Mouse (Mus musculus) midbrain, embryonic 13.5 days (tissue): ENCODE results near the gene Cyba. TPM values are rescaled to one million over a fixed set of nuclear protein-coding genes. Genes with fewer than 3 reads are reported as not detected.
A peak's percentile ranks its signal among the peaks of the same experiment; 100 is the strongest.

Experiments
- ATAC-seq: fragments of 200-750 bp; cut with Nextera tagmentation; 2 replicates; pipeline ENCODE4 v1.8.0; 2017; ENCODE audit warnings: mild to moderate bottlenecking, moderate TSS enrichment, moderate library complexity
- H3K27ac ChIP-seq: fragments of 300-500 bp; sonication (generic); 2 replicates; pipeline ENCODE4 v1.5.1; 2015; ENCODE audit warnings: inconsistent platforms, mild to moderate bottlenecking, moderate library complexity
- H3K27me3 ChIP-seq: fragments of 300-500 bp; sonication (generic); 2 replicates; pipeline ENCODE4 v1.6.1; 2015; ENCODE audit warnings: mild to moderate bottlenecking, inconsistent platforms
- H3K36me3 ChIP-seq: fragments of 300-500 bp; sonication (generic); 2 replicates; pipeline ENCODE4 v1.6.1; 2015; ENCODE audit warnings: mild to moderate bottlenecking, inconsistent platforms
- H3K4me1 ChIP-seq: fragments of 300-500 bp; sonication (generic); replicated peaks from 2 replicates; pipeline ENCODE4 v1.6.1; 2015; ENCODE audit warnings: inconsistent platforms
- H3K4me2 ChIP-seq: fragments of 300-500 bp; sonication (generic); replicated peaks from 2 replicates; pipeline ENCODE4 v1.6.1; 2015; ENCODE audit warnings: moderate library complexity, mild to moderate bottlenecking, inconsistent platforms
- H3K4me3 ChIP-seq: fragments of 300-500 bp; sonication (generic); replicated peaks from 2 replicates; pipeline ENCODE4 v1.5.1; 2015; ENCODE audit warnings: mild to moderate bottlenecking, inconsistent platforms
- H3K9ac ChIP-seq: fragments of 300-500 bp; sonication (generic); replicated peaks from 2 replicates; pipeline ENCODE4 v1.6.1; 2015; ENCODE audit warnings: mild to moderate bottlenecking, inconsistent platforms
- H3K9me3 ChIP-seq: fragments of 300-500 bp; sonication (generic); 2 replicates; pipeline ENCODE4 v1.6.1; 2016; ENCODE audit warnings: mild to moderate bottlenecking, inconsistent platforms
- WGBS: fragments of 180-500 bp; shearing (Covaris S2); methylation state at CpG from one replicate; pipeline ENCODE4 v1.1.7; 2015; 5-methylcytosine and 5-hydroxymethylcytosine counted together
- polyA plus RNA-seq: library from polyadenylated mRNA; unstranded; fragments of >200 nt; fragmentation: Nextera tagmentation; extraction: Ambion mirVana; gene quantifications from 2 replicates; pipeline ENCODE4 v1.2.1, GENCODE M21; 2015

The Cyba gene
- polyA plus RNA-seq, 1 experiment from 2014 or later: 33.8 TPM

DNA sequence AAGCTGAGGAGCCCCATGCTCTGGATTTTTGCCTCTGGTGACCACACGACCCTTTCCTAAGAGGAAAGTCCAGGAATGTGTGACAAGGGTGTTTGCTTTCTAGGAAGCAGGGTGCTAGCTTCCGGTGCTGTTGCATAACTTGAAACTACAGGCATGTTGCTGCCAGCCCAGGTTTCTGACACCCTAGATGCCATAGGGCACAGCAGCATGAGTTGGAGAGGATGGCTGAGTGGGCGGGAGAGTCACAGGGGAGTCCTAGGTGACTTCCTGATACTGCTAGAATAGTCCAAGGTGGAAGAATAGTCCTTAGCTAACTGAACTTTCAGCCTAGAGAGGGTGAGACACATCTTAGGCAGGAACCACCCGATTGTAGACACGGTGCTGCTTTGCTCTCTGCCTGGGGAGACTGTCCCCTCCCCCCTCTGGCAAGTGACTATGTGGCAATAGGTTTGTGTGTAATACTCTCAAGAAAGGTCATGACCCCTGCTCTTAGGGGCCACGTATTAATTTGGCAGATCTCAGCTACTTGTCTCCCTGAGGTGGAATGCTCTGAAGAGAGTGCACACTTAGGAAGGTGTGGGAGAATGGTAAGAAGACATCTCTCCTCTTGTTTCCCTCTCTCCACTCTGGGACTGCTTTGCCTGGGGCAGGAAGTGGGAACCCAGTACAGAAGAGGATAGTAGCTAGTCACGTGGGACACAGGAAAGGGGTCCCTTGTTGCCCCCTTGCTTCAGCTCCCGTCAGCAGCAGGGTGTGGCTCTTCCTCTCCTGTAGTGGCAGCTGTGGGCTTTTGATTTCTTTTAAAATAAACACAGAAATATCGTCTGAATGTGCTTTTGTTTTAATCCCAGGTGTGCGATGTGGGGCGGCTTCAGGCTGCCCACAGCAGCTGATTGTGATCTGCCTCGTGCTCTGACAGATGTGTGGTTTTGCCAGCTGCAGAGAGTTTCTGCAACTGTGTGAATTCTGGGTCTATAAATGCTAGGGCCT lies 31.2 kb upstream of the Cyba start:
- Histone ChIP-seq H3K9ac (no peak overlapping the region), H3K4me3 (no peak overlapping the region), H3K27me3 (peaks cover 46% of the 10 kb centered on the region), H3K36me3 (peaks cover 39% of the 10 kb centered on the region), H3K27ac (no peak overlapping the region), H3K9me3 (no peaks in the 10 kb centered on the region), H3K4me1 (peaks cover 13% of the 10 kb centered on the region), H3K4me2 (no peak overlapping the region)
- no peak for ATAC-seq
- WGBS: 68% methylated on average over 12 of the region's 12 CpGs

DNA sequence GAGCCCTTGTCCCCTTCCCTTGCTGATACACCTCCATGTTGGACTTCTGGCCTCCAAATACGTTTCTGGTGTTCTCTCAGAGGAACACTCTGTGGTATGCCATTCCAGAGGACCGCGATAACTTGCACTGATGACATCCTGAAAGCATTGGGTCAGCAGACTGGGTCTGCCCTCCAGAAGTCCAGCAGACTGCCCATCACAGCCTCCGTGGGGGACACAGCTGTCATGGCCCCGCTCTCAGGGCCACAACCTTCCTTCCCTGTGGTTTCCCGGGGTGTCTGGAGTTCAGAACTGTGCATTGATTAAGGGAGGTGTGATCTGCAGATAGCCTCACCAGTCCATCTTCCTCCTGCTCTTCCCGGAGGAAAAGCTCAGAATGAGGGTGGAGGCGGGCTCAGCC lies 29.8 kb upstream of the Cyba start:
- H3K9ac ChIP-seq: no peak overlapping the region; the same call in 1 of the 2 replicates
- H3K4me2 ChIP-seq: no peak overlapping the region
- peaks cover 25% of the 10 kb centered on the region for H3K36me3 ChIP-seq
- no peak for ATAC-seq
- no peak overlapping the region for H3K4me3 ChIP-seq
- peaks cover 13% of the 10 kb centered on the region for H3K4me1 ChIP-seq
- H3K27me3 ChIP-seq: peaks cover 59% of the 10 kb centered on the region
- H3K9me3 ChIP-seq: no peaks in the 10 kb centered on the region
- WGBS: 68% methylated on average over 8 of the region's 8 CpGs
- H3K27ac ChIP-seq: no peak overlapping the region

GRCm38 (mm10) chr8:122461473-122462148 lies 28.9 kb upstream of the Cyba start:
- Histone ChIP-seq H3K4me1 (peaks cover 13% of the 10 kb centered on the region), H3K4me3 (no peak overlapping the region), H3K4me2 (no peak overlapping the region), H3K36me3 (peaks cover 16% of the 10 kb centered on the region), H3K27me3 (peaks cover 65% of the 10 kb centered on the region), H3K9ac (no peak overlapping the region), H3K27ac (no peak overlapping the region), H3K9me3 (no peaks in the 10 kb centered on the region)
- no peak for ATAC-seq
- WGBS: 56% methylated on average over 11 of the region's 11 CpGs

DNA sequence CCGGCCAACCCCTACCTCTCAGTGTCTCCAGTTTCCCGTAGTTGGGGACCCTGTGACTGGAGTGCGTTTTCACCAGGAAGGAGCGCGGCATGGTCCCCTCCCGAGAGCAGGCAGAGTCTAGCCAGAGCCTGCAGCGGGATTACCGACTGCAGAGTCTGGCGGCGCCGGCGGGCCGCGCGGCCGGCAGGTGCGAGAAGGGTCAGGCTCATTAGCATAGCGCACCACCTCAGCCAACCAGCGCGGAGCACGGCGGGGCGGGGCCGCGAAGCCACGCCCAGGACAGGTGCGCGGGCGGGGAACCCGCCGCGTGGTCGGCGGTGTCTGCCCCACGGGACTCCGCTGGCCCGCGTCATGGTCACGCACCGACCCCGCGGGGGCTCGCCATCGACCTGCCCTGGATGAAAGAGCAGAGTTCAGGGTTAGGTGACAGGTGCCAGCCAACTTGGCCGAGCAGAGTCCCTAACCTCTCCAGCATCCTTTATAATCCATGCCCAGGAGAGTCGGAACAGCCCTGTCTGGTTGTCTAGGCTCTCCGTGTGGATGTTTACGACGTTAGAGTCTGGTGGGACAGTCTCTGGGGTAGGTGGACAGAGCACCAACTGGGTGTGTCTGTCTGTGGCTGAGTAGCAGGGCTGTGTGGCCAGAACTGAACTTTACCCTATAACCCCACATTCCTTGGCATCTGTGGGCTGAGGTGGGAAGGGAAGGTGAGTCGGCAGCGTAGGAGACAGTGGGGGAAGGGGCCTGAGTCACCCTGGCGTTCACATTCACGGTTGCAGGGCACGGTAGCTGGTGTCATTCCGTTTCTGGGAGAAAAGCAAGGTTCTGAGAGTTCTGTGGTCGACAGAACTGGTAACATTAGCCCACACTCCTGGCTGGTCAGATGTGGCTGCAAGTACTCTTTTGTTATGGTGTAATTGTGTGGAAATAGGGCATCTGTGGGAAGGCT lies 28.1 kb upstream of the Cyba start, which contains the start of gene Snai3:
Gene Snai3, minus strand, starts transcription at position 210 of the 949 bp plus-strand sequence.
- ATAC-seq: peak; percentile 77
- Histone ChIP-seq H3K36me3 (peaks cover 8% of the 10 kb centered on the region), H3K4me2 (peak within 1 kb of the TSS; percentile 65), H3K4me3 (peak within 1 kb of the TSS; percentile 35), H3K27ac (no peak within 1 kb of the TSS), H3K9ac (peak within 1 kb of the TSS; percentile 55), H3K9me3 (no peaks in the 10 kb centered on the region), H3K27me3 (peaks cover 71% of the 10 kb centered on the region), H3K4me1 (peaks cover 13% of the 10 kb centered on the region)
- WGBS: 2% methylated on average over 56 of the region's 56 CpGs

DNA sequence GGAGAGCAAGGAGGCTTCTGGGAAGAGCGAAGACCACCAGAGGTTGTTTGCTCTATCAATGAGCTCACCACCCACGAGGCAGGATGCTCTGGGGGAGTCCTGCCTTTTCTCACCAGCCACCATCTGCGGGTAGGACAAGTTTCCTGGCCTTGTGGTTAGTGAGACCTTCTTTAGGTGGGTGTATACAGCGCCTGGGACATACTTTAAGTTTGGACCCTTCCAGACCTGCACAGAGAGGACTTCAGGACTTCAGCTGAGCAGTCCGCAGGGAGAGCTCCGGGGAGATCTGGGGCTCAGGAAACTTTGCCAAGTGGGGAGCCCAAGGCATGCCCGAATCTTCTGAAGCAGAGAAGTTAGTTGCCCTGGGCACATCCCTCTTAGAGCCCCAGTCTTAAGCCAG lies 27.3 kb upstream of the Cyba start:
- ATAC-seq: no peak
- WGBS: 26% methylated on average over 7 of the region's 7 CpGs
- peaks cover 13% of the 10 kb centered on the region for H3K4me1 ChIP-seq
- peak overlapping the region; percentile 35; the same call in 1 of the 2 replicates for H3K4me3 ChIP-seq
- no peak overlapping the region; the same call in 1 of the 2 replicates for H3K9ac ChIP-seq
- H3K36me3 ChIP-seq: no peaks in the 10 kb centered on the region
- peak overlapping the region; percentile 65 for H3K4me2 ChIP-seq
- H3K9me3 ChIP-seq: no peaks in the 10 kb centered on the region
- H3K27me3 ChIP-seq: peaks cover 74% of the 10 kb centered on the region
- H3K27ac ChIP-seq: no peak overlapping the region

GRCm38 (mm10) chr8:122459218-122459900 lies 26.6 kb upstream of the Cyba start:
- no peaks in the 10 kb centered on the region for H3K9me3 ChIP-seq
- no peak for ATAC-seq
- no peak overlapping the region for H3K4me3 ChIP-seq
- no peak overlapping the region for H3K4me2 ChIP-seq
- H3K4me1 ChIP-seq: peaks cover 13% of the 10 kb centered on the region
- no peak overlapping the region for H3K27ac ChIP-seq
- H3K27me3 ChIP-seq: peaks cover 74% of the 10 kb centered on the region
- H3K36me3 ChIP-seq: no peaks in the 10 kb centered on the region
- 54% methylated on average over 6 of the region's 6 CpGs for WGBS
- H3K9ac ChIP-seq: no peak overlapping the region

- H3K4me2 ChIP-seq: no peak overlapping the region
- no peaks in the 10 kb centered on the region for H3K9me3 ChIP-seq
- WGBS: 76% methylated on average over 11 of the region's 11 CpGs
- peaks cover 13% of the 10 kb centered on the region for H3K4me1 ChIP-seq
- H3K36me3 ChIP-seq: no peaks in the 10 kb centered on the region
- no peak overlapping the region for H3K9ac ChIP-seq
- no peak overlapping the region for H3K4me3 ChIP-seq
- H3K27me3 ChIP-seq: peaks cover 63% of the 10 kb centered on the region
- no peak overlapping the region for H3K27ac ChIP-seq
- no peak for ATAC-seq
These were observed 24.4 kb upstream of the Cyba start for GRCm38 (mm10) chr8:122457171-122457570.

- no peak overlapping the region for H3K27ac ChIP-seq
- H3K9me3 ChIP-seq: no peaks in the 10 kb centered on the region
- no peak for ATAC-seq
- no peaks in the 10 kb centered on the region for H3K4me1 ChIP-seq
- WGBS: 89% methylated on average over 6 of the region's 6 CpGs
- peaks cover 36% of the 10 kb centered on the region for H3K27me3 ChIP-seq
- H3K9ac ChIP-seq: no peak overlapping the region
- H3K4me3 ChIP-seq: no peak overlapping the region
- H3K36me3 ChIP-seq: no peaks in the 10 kb centered on the region
- H3K4me2 ChIP-seq: no peak overlapping the region
These were observed 21.7 kb upstream of the Cyba start for GRCm38 (mm10) chr8:122454409-122454808.

GRCm38 (mm10) chr8:122452154-122452553 lies 19.4 kb upstream of the Cyba start:
- Histone ChIP-seq H3K9me3 (no peaks in the 10 kb centered on the region), H3K4me2 (no peak overlapping the region), H3K9ac (no peak overlapping the region), H3K27ac (no peak overlapping the region), H3K36me3 (no peaks in the 10 kb centered on the region), H3K27me3 (peaks cover 15% of the 10 kb centered on the region; the same call in 1 of the 2 replicates), H3K4me1 (no peaks in the 10 kb centered on the region), H3K4me3 (no peak overlapping the region)
- 91% methylated on average over 10 of the region's 10 CpGs for WGBS
- no peak for ATAC-seq

GRCm38 (mm10) chr8:122451161-122451703 lies 18.5 kb upstream of the Cyba start:
- H3K4me3 ChIP-seq: no peak overlapping the region
- no peak overlapping the region for H3K4me2 ChIP-seq
- no peak overlapping the region for H3K9ac ChIP-seq
- H3K36me3 ChIP-seq: no peaks in the 10 kb centered on the region
- no peaks in the 10 kb centered on the region for H3K9me3 ChIP-seq
- peaks cover 10% of the 10 kb centered on the region; the same call in 1 of the 2 replicates for H3K27me3 ChIP-seq
- ATAC-seq: no peak
- WGBS: 86% methylated on average over 7 of the region's 7 CpGs
- no peak overlapping the region for H3K27ac ChIP-seq
- H3K4me1 ChIP-seq: peaks cover 4% of the 10 kb centered on the region; the same call in 1 of the 2 replicates
